Mouse (Mus musculus) kidney, adult 11 months (tissue): ENCODE results near the gene Ankle2.

Experiments
- DNase-seq: peaks from one replicate; pipeline ENCODE4 v3.0.0; 2022

Gene Ankle2

GRCm38 (mm10) chr5:110285156-110285555, 54.4 kb downstream of the Ankle2 start:
- peak; percentile 34 for DNase-seq

- DNase-seq: peak; percentile 87
Measured at GRCm38 (mm10) chr5:110285770-110286445, 55.1 kb downstream of the Ankle2 start, which contains the start of the genes Pxmp2 and Pole. TSS of gene Pxmp2 (minus strand) at chr5:110286186. TSS of gene Pole (plus strand) at chr5:110286306.

- DNase-seq: no peak
Measured at GRCm38 (mm10) chr5:110286446-110287083, 55.8 kb downstream of the Ankle2 start.

GRCm38 (mm10) chr5:110287084-110287475, 56.3 kb downstream of the Ankle2 start:
- no peak for DNase-seq

DNA sequence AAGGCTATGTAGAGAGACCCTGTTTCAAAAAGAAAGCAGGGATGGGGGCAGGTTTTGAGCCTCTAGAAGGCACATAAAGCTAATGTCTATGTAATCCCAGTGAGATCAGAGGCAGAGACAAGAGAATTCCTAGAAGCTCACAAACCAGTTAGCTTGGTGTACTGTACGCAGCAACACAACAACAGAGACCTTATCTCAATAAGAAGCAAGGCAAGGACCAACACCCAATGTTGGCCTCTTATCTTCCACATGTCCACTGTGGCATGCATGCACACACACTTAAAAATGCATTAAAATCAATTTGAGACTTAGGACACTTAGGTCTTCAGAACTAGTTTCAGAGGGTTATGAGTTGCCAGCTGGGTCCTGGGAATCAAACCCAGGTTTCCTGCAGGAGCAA, 60.8 kb downstream of the Ankle2 start:
- no peak for DNase-seq

GRCm38 (mm10) chr5:110296637-110297036, 65.8 kb downstream of the Ankle2 start:
- DNase-seq: no peak

DNA sequence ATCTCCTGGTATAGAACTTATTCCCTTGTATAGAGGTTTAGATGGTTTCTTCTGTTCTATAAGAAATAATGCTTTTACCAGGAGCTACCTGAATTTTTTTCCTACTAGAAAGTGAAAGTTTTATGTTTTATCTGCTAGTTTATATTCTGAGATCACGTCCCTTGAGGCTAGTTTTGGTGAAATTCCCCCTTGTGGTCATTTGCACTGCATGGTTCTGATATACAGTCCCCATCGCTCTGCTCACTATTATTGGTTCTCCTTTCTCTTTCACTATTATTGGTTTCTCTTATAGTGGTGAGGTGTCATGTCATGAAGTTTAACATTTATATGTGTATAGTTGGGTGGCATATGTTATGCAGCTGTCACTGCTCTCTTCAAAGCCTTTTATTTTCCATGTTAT, 69.8 kb downstream of the Ankle2 start:
- no peak for DNase-seq
